Mouse (Mus musculus): ENCODE measurements around the gene Snrpa1. TPM values are rescaled to one million over a fixed set of nuclear protein-coding genes. Genes with fewer than 3 reads are reported as not detected.
"Not testable (repeated sequence)": the region's sequence is repeated elsewhere in the genome, so short reads cannot be mapped to it uniquely, and the experiment has no call there.

Gene Snrpa1
- polyA plus RNA-seq, 1 experiment from 2014 or later, result 134 TPM

DNA sequence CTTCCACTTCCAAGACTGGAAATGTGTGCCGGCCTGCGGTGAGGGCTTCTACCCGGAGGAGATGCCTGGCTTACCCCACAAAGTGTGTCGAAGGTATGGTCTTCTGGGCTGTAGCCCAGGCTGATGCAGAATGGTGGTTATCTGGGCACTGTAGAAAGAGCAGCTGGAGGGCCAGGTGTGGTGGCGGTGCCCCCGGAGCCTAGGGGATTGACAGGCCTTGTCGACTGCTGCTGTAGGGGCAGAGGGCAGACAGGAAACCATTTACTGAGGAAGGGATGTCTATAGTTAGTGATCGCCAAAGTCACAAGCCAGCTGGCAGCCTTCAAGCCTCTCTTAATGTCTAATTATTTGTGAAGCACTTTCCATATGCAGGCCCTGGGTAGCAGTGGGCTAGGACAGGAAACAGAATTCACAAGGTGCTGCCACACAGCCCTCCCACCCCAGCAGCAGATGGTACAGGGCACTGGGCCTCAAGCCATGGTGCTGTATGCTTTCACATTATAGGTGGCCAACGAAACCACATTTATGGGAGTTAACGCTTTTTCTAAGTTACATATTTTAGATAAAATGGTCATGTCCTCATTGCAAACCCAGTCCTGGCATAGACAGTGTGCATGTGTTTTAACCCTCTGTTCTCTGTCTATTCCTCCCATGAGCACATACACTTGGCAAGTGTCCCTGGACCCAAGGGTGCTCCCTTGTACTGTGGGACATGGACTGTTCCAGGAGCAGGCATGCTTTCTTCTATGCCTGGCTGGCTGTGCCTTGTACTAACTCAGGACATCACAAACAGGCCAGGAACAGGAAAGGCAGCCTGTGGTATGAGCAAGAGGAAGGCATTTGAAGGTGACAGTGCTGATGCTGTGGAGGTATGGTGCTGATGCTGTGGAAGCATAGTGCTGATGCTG lies 15.0 kb upstream of the Snrpa1 start, which contains the start of gene Gm45213:
Gene Gm45213 (plus strand): TSS at position 51 of the 908 bp plus-strand sequence.
- no peak within 1 kb of the TSS for H3K4me2 ChIP-seq (ENCODE audit: low read depth, low read length)
- no peaks in the 10 kb centered on the region for H3K9me3 ChIP-seq (ENCODE audit: control insufficient read depth, low read length)
- H3K36me3 ChIP-seq (ENCODE audit: control insufficient read depth, insufficient read depth, low read length), result no peaks in the 10 kb centered on the region
- 66% methylated on average over 10 of the region's 10 CpGs for WGBS
- no peak within 1 kb of the TSS for H3K9ac ChIP-seq (ENCODE audit: low read depth, low read length)
- H3K4me1 ChIP-seq (ENCODE audit: control insufficient read depth, insufficient read depth, low read length), result 0 out of 2 replicates have a peak, but pooled peaks cover 9% of the 10 kb centered on the region
- H3K4me3 ChIP-seq (ENCODE audit: low read depth, low read length), result no peak within 1 kb of the TSS
- 0 out of 2 replicates have a peak, but pooled peaks cover 3% of the 10 kb centered on the region for H3K27me3 ChIP-seq (replicated peaks; ENCODE audit: control insufficient read depth, insufficient read depth, low read length)
- no peak for ATAC-seq (ENCODE audit: low read depth)
- DNase-seq (ENCODE audit: low spot score), result no peak
- no peak within 1 kb of the TSS for H3K27ac ChIP-seq (replicated peaks; ENCODE audit: low read depth, low read length)

DNA sequence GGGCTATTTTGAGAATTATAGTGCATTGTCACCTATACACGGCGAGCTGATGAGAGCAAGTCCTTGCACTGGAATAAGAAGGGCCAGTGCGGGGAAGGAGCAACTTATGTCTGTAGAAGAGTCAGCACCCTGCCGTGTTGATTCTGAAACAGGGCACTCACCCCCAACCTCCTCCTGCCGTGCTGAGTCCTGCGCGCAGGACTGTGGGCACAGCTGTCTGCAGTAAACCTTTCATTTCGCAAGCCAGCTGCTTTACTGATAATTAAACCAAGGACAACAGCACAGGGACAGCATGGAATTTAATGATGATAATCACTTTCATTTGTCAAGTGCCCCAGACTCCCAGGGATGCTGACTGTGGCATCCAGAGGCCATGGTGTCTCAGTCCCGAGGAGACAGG lies 14.2 kb upstream of the Snrpa1 start:
- WGBS, result 49% methylated on average over 9 of the region's 9 CpGs
- Histone ChIP-seq H3K4me1 (ENCODE audit: control insufficient read depth, insufficient read depth, low read length) (0 out of 2 replicates have a peak, but pooled peaks cover 9% of the 10 kb centered on the region), H3K27me3 (replicated peaks; ENCODE audit: control insufficient read depth, insufficient read depth, low read length) (0 out of 2 replicates have a peak, but pooled peaks cover 3% of the 10 kb centered on the region), H3K9me3 (ENCODE audit: control insufficient read depth, low read length) (no peaks in the 10 kb centered on the region), H3K4me2 (ENCODE audit: low read depth, low read length) (no peak overlapping the region), H3K27ac (replicated peaks; ENCODE audit: low read depth, low read length) (no peak overlapping the region), H3K36me3 (ENCODE audit: control insufficient read depth, insufficient read depth, low read length) (no peaks in the 10 kb centered on the region), H3K4me3 (ENCODE audit: low read depth, low read length) (no peak overlapping the region), H3K9ac (ENCODE audit: low read depth, low read length) (no peak overlapping the region)
- ATAC-seq (ENCODE audit: low read depth), result no peak
- no peak for DNase-seq (ENCODE audit: low spot score)

DNA sequence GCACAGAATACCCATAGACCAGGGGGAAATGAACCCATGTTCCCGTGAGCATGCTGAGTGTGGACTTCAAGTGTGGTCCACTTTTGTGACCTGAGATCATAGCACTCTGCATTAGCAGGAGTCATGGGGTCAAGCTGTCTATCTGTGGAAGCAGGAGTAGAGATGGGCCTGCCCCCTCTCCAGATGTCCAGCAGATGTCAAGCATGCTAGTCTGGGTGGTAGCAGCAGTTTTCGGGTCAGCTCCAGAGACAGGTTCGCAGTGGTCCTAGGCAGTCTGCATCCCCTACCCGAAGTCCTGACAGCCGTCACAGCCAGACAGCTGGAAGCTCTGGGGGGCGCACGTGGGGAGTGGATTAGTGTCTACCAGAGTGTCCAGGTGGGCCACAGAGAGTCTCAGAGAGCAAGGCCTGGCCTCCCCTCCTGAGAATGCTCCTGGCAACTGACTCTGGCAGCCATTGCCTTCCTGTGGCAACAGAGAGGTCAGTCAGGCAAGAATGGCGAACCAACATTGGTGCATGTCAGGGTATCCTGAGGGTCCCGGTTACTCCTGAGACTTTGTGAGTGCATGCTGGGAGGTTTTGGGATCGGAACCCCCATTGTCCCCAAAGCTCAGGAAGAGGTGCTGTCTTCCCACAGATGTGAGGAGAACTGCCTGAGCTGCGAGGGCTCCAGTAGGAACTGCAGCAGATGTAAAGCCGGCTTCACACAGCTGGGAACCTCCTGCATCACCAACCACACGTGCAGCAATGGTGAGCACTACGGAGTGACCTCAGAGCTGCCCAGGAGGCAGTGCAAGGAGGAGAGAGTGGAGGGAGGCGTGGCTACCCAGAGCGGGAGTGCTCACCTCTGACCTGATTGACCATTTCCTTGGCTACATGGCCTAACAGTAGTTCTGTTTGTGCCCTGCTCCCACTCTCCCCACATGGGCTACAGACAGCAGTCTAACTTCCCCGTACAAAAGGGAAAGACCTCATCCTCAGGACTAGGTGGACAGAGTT lies 11.6 kb upstream of the Snrpa1 start:
- no peak overlapping the region for H3K9ac ChIP-seq (ENCODE audit: low read depth, low read length)
- no peaks in the 10 kb centered on the region for H3K36me3 ChIP-seq (ENCODE audit: control insufficient read depth, insufficient read depth, low read length)
- no peak for ATAC-seq (ENCODE audit: low read depth)
- 42% methylated on average over 17 of the region's 17 CpGs for WGBS
- DNase-seq (ENCODE audit: low spot score), result no peak
- no peak overlapping the region for H3K4me3 ChIP-seq (ENCODE audit: low read depth, low read length)
- no peak overlapping the region for H3K27ac ChIP-seq (replicated peaks; ENCODE audit: low read depth, low read length)
- 0 out of 2 replicates have a peak, but pooled peaks cover 9% of the 10 kb centered on the region for H3K4me1 ChIP-seq (ENCODE audit: control insufficient read depth, insufficient read depth, low read length)
- no peak overlapping the region for H3K4me2 ChIP-seq (ENCODE audit: low read depth, low read length)
- 0 out of 2 replicates have a peak, but pooled peaks cover 3% of the 10 kb centered on the region for H3K27me3 ChIP-seq (replicated peaks; ENCODE audit: control insufficient read depth, insufficient read depth, low read length)
- no peaks in the 10 kb centered on the region for H3K9me3 ChIP-seq (ENCODE audit: control insufficient read depth, low read length)

DNA sequence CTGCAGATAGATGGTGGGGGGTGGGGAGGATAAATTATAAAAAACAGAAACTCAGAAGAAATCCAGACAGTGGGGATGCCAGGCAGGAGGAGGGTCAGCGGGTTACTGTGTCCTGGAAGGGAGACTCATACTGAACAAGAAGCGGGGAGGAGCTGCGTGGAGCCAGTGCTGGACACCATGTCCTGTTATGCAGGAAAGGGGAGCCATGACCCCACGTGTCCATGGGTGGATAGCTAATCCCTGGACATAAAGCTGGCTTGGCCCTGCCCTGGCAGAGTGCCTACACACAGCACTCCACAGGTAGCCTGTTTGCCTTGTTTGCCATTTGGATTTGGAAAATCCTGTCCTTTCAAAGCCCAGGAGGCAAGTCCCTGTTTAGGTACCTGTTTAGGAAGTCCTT lies 10.8 kb upstream of the Snrpa1 start:
- Histone ChIP-seq H3K27me3 (replicated peaks; ENCODE audit: control insufficient read depth, insufficient read depth, low read length) (0 out of 2 replicates have a peak, but pooled peaks cover 1% of the 10 kb centered on the region), H3K27ac (replicated peaks; ENCODE audit: low read depth, low read length) (no peak overlapping the region), H3K36me3 (ENCODE audit: control insufficient read depth, insufficient read depth, low read length) (no peaks in the 10 kb centered on the region), H3K4me1 (ENCODE audit: control insufficient read depth, insufficient read depth, low read length) (0 out of 2 replicates have a peak, but pooled peaks cover 9% of the 10 kb centered on the region), H3K4me3 (ENCODE audit: low read depth, low read length) (no peak overlapping the region), H3K9me3 (ENCODE audit: control insufficient read depth, low read length) (no peaks in the 10 kb centered on the region), H3K9ac (ENCODE audit: low read depth, low read length) (no peak overlapping the region), H3K4me2 (ENCODE audit: low read depth, low read length) (no peak overlapping the region)
- ATAC-seq (ENCODE audit: low read depth) (no peak), DNase-seq (ENCODE audit: low spot score) (no peak)
- 60% methylated on average over 4 of the region's 4 CpGs for WGBS

DNA sequence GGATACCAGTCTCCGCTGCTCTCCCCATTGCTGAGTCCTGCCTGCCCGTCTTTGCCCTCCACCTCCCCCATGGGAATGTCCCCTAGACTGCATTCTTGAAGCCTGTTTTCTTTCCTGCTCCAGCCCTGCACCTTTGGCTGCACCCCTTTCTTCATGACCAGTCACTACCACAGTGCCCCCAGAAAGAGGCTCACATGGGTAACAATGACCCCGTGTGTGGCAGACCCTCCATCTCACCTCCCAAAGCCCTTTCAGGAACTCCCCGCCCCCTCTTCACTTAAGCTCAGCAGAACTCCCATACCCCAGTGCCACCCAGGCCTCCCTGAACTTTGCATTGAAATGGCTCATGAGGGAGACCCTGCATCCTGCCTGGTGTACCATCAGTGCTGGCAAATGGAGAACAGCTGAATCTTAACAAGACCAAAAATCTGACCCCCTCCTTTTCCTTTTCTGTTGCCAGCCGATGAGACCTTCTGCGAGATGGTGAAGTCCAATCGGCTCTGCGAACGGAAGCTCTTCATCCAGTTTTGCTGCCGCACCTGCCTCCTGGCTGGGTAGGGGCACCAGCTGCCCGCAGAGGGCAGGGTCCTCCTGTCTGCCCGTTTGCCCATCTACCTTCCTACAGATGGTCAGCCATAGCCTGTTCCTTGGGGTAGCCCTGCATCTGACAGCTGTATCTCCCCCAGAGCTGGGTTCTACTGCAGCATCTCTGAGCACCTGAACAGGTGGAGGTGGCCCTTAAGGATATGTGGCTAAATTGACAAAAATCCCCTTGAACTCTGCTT lies 10.2 kb upstream of the Snrpa1 start:
- no peaks in the 10 kb centered on the region for H3K9me3 ChIP-seq (ENCODE audit: control insufficient read depth, low read length)
- H3K4me3 ChIP-seq (ENCODE audit: low read depth, low read length), result no peak overlapping the region
- no peak overlapping the region for H3K27ac ChIP-seq (replicated peaks; ENCODE audit: low read depth, low read length)
- no peak for DNase-seq (ENCODE audit: low spot score)
- no peaks in the 10 kb centered on the region for H3K27me3 ChIP-seq (replicated peaks; ENCODE audit: control insufficient read depth, insufficient read depth, low read length)
- 0 out of 2 replicates have a peak, but pooled peaks cover 9% of the 10 kb centered on the region for H3K4me1 ChIP-seq (ENCODE audit: control insufficient read depth, insufficient read depth, low read length)
- no peaks in the 10 kb centered on the region for H3K36me3 ChIP-seq (ENCODE audit: control insufficient read depth, insufficient read depth, low read length)
- WGBS, result 84% methylated on average over 12 of the region's 12 CpGs
- H3K9ac ChIP-seq (ENCODE audit: low read depth, low read length), result no peak overlapping the region
- no peak overlapping the region for H3K4me2 ChIP-seq (ENCODE audit: low read depth, low read length)
- no peak for ATAC-seq (ENCODE audit: low read depth)

DNA sequence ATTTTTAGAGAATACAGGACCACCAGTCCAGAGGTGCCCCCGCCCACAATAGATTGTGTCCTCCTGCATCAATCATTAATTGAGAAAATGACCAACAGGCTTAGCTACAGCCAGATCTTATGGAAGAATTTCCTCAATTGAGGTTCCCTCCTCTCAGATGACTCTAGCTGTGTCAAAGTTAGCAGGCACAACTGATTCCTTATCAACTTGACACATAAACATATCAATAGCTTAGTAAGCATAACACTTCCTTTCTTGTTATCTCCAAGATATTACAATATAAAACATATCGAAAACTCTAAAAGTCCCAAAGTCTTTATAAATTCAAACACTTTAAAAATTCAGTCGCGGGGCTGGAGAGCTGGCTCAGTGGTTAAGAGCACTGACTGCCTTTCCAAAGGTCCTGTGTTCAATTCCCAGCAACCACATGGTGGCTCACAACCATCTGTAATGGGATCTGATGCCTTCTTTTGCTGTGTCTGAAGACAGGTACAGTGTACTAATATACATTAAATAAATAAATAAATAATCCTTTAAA lies 4.8 kb upstream of the Snrpa1 start:
- no peaks in the 10 kb centered on the region for H3K9me3 ChIP-seq (ENCODE audit: control insufficient read depth, low read length)
- H3K4me1 ChIP-seq (ENCODE audit: control insufficient read depth, insufficient read depth, low read length), result no peaks in the 10 kb centered on the region
- H3K27ac ChIP-seq (replicated peaks; ENCODE audit: low read depth, low read length), result no peak overlapping the region
- DNase-seq (ENCODE audit: low spot score) (no peak), ATAC-seq (ENCODE audit: low read depth) (no peak)
- no peaks in the 10 kb centered on the region for H3K27me3 ChIP-seq (replicated peaks; ENCODE audit: control insufficient read depth, insufficient read depth, low read length)
- H3K36me3 ChIP-seq (ENCODE audit: control insufficient read depth, insufficient read depth, low read length), result no peaks in the 10 kb centered on the region
- H3K4me2 ChIP-seq (ENCODE audit: low read depth, low read length), result no peak overlapping the region
- H3K9ac ChIP-seq (ENCODE audit: low read depth, low read length), result no peak overlapping the region
- 87% methylated on average over 4 of the region's 4 CpGs for WGBS
- H3K4me3 ChIP-seq (ENCODE audit: low read depth, low read length), result no peak overlapping the region

DNA sequence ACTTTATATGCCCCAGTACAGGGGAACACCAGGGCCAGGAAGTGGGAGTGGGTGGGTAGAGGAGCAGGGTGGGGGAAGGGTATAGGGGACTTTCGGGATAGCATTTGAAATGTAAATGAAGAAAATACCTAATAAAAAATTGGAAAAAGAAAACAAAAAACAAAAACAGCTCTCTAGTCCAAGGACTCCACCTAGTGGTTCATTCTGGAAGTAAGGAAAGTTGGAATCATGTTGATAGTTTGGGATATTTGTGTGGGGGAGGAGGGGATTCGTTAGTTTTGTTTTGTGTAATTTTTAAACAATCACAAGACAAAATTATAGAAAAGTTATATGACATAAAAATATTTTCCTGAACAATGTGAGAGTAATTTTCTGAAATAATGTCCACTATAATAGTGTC lies 3.4 kb upstream of the Snrpa1 start:
- not testable (repeated sequence) for H3K4me2 ChIP-seq (ENCODE audit: low read depth, low read length); H3K9ac ChIP-seq (ENCODE audit: low read depth, low read length); ATAC-seq (ENCODE audit: low read depth); H3K36me3 ChIP-seq (ENCODE audit: control insufficient read depth, insufficient read depth, low read length); H3K27me3 ChIP-seq (replicated peaks; ENCODE audit: control insufficient read depth, insufficient read depth, low read length); H3K4me3 ChIP-seq (ENCODE audit: low read depth, low read length); H3K9me3 ChIP-seq (ENCODE audit: control insufficient read depth, low read length); H3K27ac ChIP-seq (replicated peaks; ENCODE audit: low read depth, low read length); DNase-seq (ENCODE audit: low spot score); H3K4me1 ChIP-seq (ENCODE audit: control insufficient read depth, insufficient read depth, low read length)
- WGBS, result 14% methylated on average over 2 of the region's 2 CpGs
